Mouse (Mus musculus) E14TG2a.4 (cell line): ENCODE measurements at regions not wholly inside any gene's neighbourhood (a gene's known extent, or its start where the extent isn't known, plus 50 kb on each side); places are given as distances from the start of the nearest gene placed in this dataset.

Source experiments
- H3K27me3 ChIP-seq: 2 replicates; pipeline ENCODE4 v1.6.1; 2014; ENCODE audit warnings: low read length, control low read depth; ENCODE audit not compliant: insufficient read depth
- H3K36me3 ChIP-seq: 2 replicates; pipeline ENCODE4 v1.6.1; 2014; ENCODE audit warnings: low read length, control low read depth; ENCODE audit not compliant: insufficient read depth
- H3K4me1 ChIP-seq: replicated peaks from 2 replicates; pipeline ENCODE4 v1.6.1; 2014; ENCODE audit warnings: low read depth, low read length, control low read depth
- H3K4me3 ChIP-seq: replicated peaks from 2 replicates; pipeline ENCODE4 v1.5.1; 2014; ENCODE audit warnings: mild to moderate bottlenecking, low read length
- H3K9me3 ChIP-seq: 2 replicates; pipeline ENCODE4 v1.6.1; 2014; ENCODE audit warnings: low read length, control low read depth
- CTCF ChIP-seq: conservative IDR thresholded peaks from 2 replicates; pipeline ENCODE4 v1.5.1; 2014; ENCODE audit warnings: low read length
- NANOG ChIP-seq: IDR thresholded peaks from 2 replicates; pipeline ENCODE4 v1.6.1; 2014; ENCODE audit warnings: borderline replicate concordance, low read length, mixed read lengths
- POU5F1 ChIP-seq: IDR thresholded peaks from 2 replicates; pipeline ENCODE4 v1.6.1; 2014; ENCODE audit warnings: low read length, borderline replicate concordance

- no peaks in the 10 kb centered on the region for H3K4me1 ChIP-seq
- no peaks in the 10 kb centered on the region for H3K27me3 ChIP-seq
- H3K4me3 ChIP-seq, result no peak overlapping the region
- no peaks in the 10 kb centered on the region for H3K9me3 ChIP-seq
- no peak for TF ChIP-seq CTCF
- no peaks in the 10 kb centered on the region for H3K36me3 ChIP-seq
Observed at GRCm38 (mm10) chr12:45946918-45947317, 871.8 kb downstream of the Nova1 start.

- H3K36me3 ChIP-seq, result no peaks in the 10 kb centered on the region
- no peak for TF ChIP-seq CTCF
- no peak for TF ChIP-seq NANOG
- TF ChIP-seq POU5F1, result no peak
- H3K4me1 ChIP-seq, result no peaks in the 10 kb centered on the region
- H3K9me3 ChIP-seq, result no peaks in the 10 kb centered on the region
- H3K27me3 ChIP-seq, result no peaks in the 10 kb centered on the region
- H3K4me3 ChIP-seq, result no peak overlapping the region
Observed at GRCm38 (mm10) chr12:45944464-45944863, 870.0 kb upstream of the Stxbp6 start.

- Histone ChIP-seq H3K36me3 (no peaks in the 10 kb centered on the region), H3K4me3 (no peak overlapping the region), H3K4me1 (no peaks in the 10 kb centered on the region), H3K9me3 (no peaks in the 10 kb centered on the region), H3K27me3 (no peaks in the 10 kb centered on the region)
- TF ChIP-seq POU5F1, result no peak
- no peak for TF ChIP-seq NANOG
- no peak for TF ChIP-seq CTCF
Observed at GRCm38 (mm10) chr12:45942402-45942801, 867.9 kb upstream of the Stxbp6 start.

- H3K4me1 ChIP-seq, result no peaks in the 10 kb centered on the region
- TF ChIP-seq NANOG (no peak), POU5F1 (no peak), CTCF (no peak)
- H3K27me3 ChIP-seq, result no peaks in the 10 kb centered on the region
- no peaks in the 10 kb centered on the region for H3K9me3 ChIP-seq
- H3K36me3 ChIP-seq, result no peaks in the 10 kb centered on the region
- H3K4me3 ChIP-seq, result no peak overlapping the region
Observed at GRCm38 (mm10) chr12:45933388-45933787, 858.9 kb upstream of the Stxbp6 start.

GRCm38 (mm10) chr12:45932251-45932650 lies 857.7 kb upstream of the Stxbp6 start:
- Histone ChIP-seq H3K9me3 (no peaks in the 10 kb centered on the region), H3K27me3 (no peaks in the 10 kb centered on the region), H3K36me3 (no peaks in the 10 kb centered on the region), H3K4me3 (no peak overlapping the region), H3K4me1 (no peaks in the 10 kb centered on the region)
- TF ChIP-seq CTCF (no peak), NANOG (no peak), POU5F1 (no peak)

- Histone ChIP-seq H3K36me3 (no peaks in the 10 kb centered on the region), H3K27me3 (no peaks in the 10 kb centered on the region), H3K9me3 (no peaks in the 10 kb centered on the region), H3K4me3 (no peak overlapping the region), H3K4me1 (no peaks in the 10 kb centered on the region)
- TF ChIP-seq CTCF (peak; percentile 10; the same call in 1 of the 2 replicates), NANOG (no peak)
Observed at GRCm38 (mm10) chr12:45929760-45930150, 855.2 kb upstream of the Stxbp6 start.

- TF ChIP-seq POU5F1, result no peak
- no peak for TF ChIP-seq NANOG
- TF ChIP-seq CTCF, result no peak
- Histone ChIP-seq H3K36me3 (no peaks in the 10 kb centered on the region), H3K27me3 (no peaks in the 10 kb centered on the region), H3K9me3 (no peaks in the 10 kb centered on the region), H3K4me3 (no peak overlapping the region), H3K4me1 (no peaks in the 10 kb centered on the region)
Observed at GRCm38 (mm10) chr12:45929001-45929759, 854.7 kb upstream of the Stxbp6 start.
